Mouse (Mus musculus) lung, postnatal 36 days (tissue): ENCODE results near the gene Cldn20.

Experiments used
- DNase-seq: peaks from one replicate; pipeline ENCODE4 v3.0.0; 2022; ENCODE audit warnings: mixed read lengths

Cldn20 gene

GRCm38 (mm10) chr17:3530549-3530948 is 1.8 kb upstream of the Cldn20 start:
- DNase-seq: no peak

- no peak for DNase-seq
Observed at GRCm38 (mm10) chr17:3531641-3532040, 713 bp upstream of the Cldn20 start.

GRCm38 (mm10) chr17:3533425-3533824 is 1.1 kb downstream of the Cldn20 start:
- peak; percentile 15 for DNase-seq

- no peak for DNase-seq
Observed at GRCm38 (mm10) chr17:3540304-3540703, 8.0 kb downstream of the Cldn20 start.

GRCm38 (mm10) chr17:3541033-3541432 is 8.7 kb downstream of the Cldn20 start:
- no peak for DNase-seq

GRCm38 (mm10) chr17:3547725-3548124 is 15.4 kb downstream of the Cldn20 start:
- DNase-seq: no peak

- DNase-seq: no peak
Observed at GRCm38 (mm10) chr17:3556251-3556650, 23.9 kb downstream of the Cldn20 start.

- peak; percentile 99 for DNase-seq
Observed at GRCm38 (mm10) chr17:3557331-3558311, 25.3 kb downstream of the Cldn20 start, which contains the start of gene Tfb1m. Gene Tfb1m, minus strand, starts transcription at chr17:3557781.

GRCm38 (mm10) chr17:3558356-3558870 is 26.1 kb downstream of the Cldn20 start:
- DNase-seq: peak; percentile 61

- DNase-seq: peak; percentile 40
Observed at GRCm38 (mm10) chr17:3560534-3560933, 28.2 kb downstream of the Cldn20 start.

- DNase-seq: peak; percentile 13
Observed at GRCm38 (mm10) chr17:3562405-3562804, 30.1 kb downstream of the Cldn20 start.

GRCm38 (mm10) chr17:3570876-3571275 is 38.5 kb downstream of the Cldn20 start:
- DNase-seq: peak; percentile 73
